Mouse (Mus musculus) intestine, postnatal 0 days (tissue): ENCODE data around the gene Tcf15. TPM values are rescaled to one million over a fixed set of nuclear protein-coding genes. Genes with fewer than 3 reads are reported as not detected.

Experiments
- ATAC-seq: fragments of 200-750 bp; cut with Nextera tagmentation; 2 replicates; pipeline ENCODE4 v1.8.0; 2017; ENCODE audit warnings: mild to moderate bottlenecking, moderate TSS enrichment, moderate library complexity
- H3K27ac ChIP-seq: fragments of 300-500 bp; sonication (generic); 2 replicates; pipeline ENCODE4 v1.5.1; 2014; ENCODE audit warnings: mild to moderate bottlenecking, low read depth, low read length, moderate library complexity
- H3K27me3 ChIP-seq: fragments of 300-500 bp; sonication (generic); replicated peaks from 2 replicates; pipeline ENCODE4 v1.6.1; 2014; ENCODE audit warnings: low read length, mixed read lengths; ENCODE audit not compliant: control insufficient read depth, insufficient read depth
- H3K36me3 ChIP-seq: fragments of 300-500 bp; sonication (generic); 2 replicates; pipeline ENCODE4 v1.6.1; 2014; ENCODE audit warnings: mild to moderate bottlenecking, moderate library complexity; ENCODE audit not compliant: control insufficient read depth, insufficient read depth
- H3K4me1 ChIP-seq: fragments of 300-500 bp; sonication (generic); replicated peaks from 2 replicates; pipeline ENCODE4 v1.6.1; 2014; ENCODE audit warnings: antibody characterized with exemption, low read length, mixed read lengths; ENCODE audit not compliant: control insufficient read depth, insufficient read depth
- H3K4me2 ChIP-seq: fragments of 300-500 bp; sonication (generic); replicated peaks from 2 replicates; pipeline ENCODE4 v1.6.1; 2014; ENCODE audit warnings: low read depth, mild to moderate bottlenecking, moderate library complexity
- H3K4me3 ChIP-seq: fragments of 300-500 bp; sonication (generic); 2 replicates; pipeline ENCODE4 v1.5.1; 2014; ENCODE audit warnings: low read depth, low read length
- H3K9ac ChIP-seq: fragments of 300-500 bp; sonication (generic); 2 replicates; pipeline ENCODE4 v1.6.1; 2014; ENCODE audit warnings: mild to moderate bottlenecking, low read depth, low read length
- H3K9me3 ChIP-seq: fragments of 300-500 bp; sonication (generic); 2 replicates; pipeline ENCODE4 v1.6.1; 2016; ENCODE audit warnings: mixed run types; ENCODE audit not compliant: control insufficient read depth
- CTCF ChIP-seq: sonication (generic); IDR thresholded peaks from 2 replicates; pipeline ENCODE4 v1.5.1; 2016; ENCODE audit warnings: low read depth, mild to moderate bottlenecking, control low read depth, antibody characterized with exemption, moderate library complexity
- WGBS: fragments of 180-500 bp; shearing (Covaris S2); extraction: QIAGEN DNeasy Blood & Tissue Kit; methylation state at CpG from one replicate; pipeline ENCODE4 v1.1.7; 2014; 5-methylcytosine and 5-hydroxymethylcytosine counted together
- polyA plus RNA-seq: library from polyadenylated mRNA; unstranded; fragments of >200 nt; fragmentation: Nextera tagmentation; extraction: Ambion mirVana; gene quantifications from 2 replicates; pipeline ENCODE4 v1.2.1, GENCODE M21; 2015

The Tcf15 gene
- 3.2 and 4.5 TPM in 2 replicates for polyA plus RNA-seq

DNA sequence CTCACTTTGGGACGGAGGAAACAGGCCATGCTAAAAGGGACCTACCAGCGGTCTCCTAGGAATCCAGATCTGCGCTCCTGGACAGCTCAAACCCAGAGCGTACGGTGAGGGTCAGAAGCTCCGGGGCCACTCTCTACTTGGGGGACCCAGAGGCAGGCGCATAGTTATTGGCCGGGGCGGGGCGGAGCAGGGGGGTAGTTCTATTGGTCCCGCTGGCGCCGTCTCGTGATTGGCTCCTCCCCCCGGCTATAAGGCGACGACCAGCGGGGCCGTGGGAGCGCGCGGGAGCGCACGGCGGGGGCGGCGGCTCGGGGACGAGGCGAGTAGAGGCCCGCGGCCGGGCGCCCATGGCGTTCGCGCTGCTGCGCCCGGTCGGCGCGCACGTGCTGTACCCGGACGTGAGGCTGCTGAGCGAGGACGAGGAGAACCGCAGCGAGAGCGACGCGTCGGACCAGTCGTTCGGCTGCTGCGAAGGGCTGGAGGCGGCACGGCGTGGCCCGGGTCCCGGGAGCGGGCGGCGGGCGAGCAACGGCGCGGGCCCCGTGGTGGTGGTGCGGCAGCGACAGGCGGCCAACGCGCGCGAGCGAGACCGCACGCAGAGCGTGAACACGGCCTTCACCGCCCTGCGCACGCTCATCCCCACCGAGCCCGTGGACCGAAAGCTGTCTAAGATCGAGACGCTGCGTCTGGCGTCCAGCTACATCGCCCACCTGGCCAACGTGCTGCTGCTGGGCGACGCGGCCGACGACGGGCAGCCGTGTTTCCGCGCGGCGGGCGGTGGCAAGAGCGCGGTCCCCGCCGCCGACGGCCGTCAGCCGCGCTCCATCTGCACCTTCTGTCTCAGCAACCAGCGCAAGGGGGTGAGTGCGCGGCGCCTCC lies at the start of gene Tcf15:
Gene Tcf15 (plus strand): TSS at position 283 of the 879 bp plus-strand sequence.
- Histone ChIP-seq H3K4me1 (no peaks in the 10 kb centered on the region), H3K9me3 (no peaks in the 10 kb centered on the region), H3K27me3 (peaks cover 45% of the 10 kb centered on the region), H3K9ac (peak within 1 kb of the TSS; percentile 31; the same call in 1 of the 2 replicates), H3K4me3 (peak within 1 kb of the TSS; percentile 46), H3K27ac (no peak within 1 kb of the TSS), H3K36me3 (no peaks in the 10 kb centered on the region), H3K4me2 (peak within 1 kb of the TSS; percentile 84)
- ATAC-seq: peak; percentile 23
- WGBS: 1% methylated on average over 111 of the region's 118 CpGs
- TF ChIP-seq CTCF: no peak

DNA sequence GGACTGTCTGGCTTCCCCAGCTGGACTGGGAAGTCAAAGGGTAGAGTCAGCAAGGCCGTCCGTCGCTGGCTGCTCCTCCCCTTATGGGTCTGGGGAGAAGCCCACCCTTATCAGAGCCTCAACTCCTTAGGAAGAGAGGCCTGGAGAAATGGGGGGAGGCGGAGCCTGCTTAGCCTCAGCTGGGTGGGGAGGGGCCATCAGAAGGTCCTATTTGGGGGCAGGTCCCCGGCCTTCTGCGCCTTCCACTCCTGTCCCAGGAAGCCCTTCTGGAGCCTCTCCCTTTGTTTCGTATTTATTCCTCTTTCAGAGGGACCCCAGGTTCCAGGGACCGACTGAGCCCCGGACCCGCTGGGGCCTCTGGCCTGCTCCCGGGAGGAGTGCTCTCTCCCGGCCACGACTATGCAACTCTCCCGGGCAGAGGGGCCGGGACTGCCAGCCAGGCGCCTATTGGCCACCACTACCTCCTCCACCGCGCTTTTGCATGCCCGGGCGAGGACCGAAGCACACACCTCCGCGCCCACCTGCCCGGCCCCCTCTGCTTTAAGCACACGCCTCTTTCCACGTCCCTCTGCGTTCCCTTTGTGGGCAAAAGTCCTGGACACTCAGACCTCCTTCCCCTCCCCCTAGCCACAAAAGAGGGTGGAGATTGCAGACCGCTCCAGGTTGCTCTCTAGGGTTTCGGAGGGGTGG lies 48.4 kb upstream of the Tcf15 start:
- no peak for ATAC-seq
- 10% methylated on average over 29 of the region's 29 CpGs for WGBS
- H3K9me3 ChIP-seq: no peaks in the 10 kb centered on the region

GRCm38 (mm10) chr2:152096922-152097321 lies 46.4 kb upstream of the Tcf15 start:
- no peaks in the 10 kb centered on the region for H3K36me3 ChIP-seq
- ATAC-seq: no peak
- no peak overlapping the region for H3K9ac ChIP-seq
- no peak overlapping the region for H3K4me3 ChIP-seq
- H3K9me3 ChIP-seq: no peaks in the 10 kb centered on the region
- no peaks in the 10 kb centered on the region for H3K4me1 ChIP-seq
- H3K27ac ChIP-seq: no peak overlapping the region
- no peak for TF ChIP-seq CTCF
- H3K4me2 ChIP-seq: no peak overlapping the region
- WGBS: 70% methylated on average over 2 of the region's 2 CpGs
- H3K27me3 ChIP-seq: peaks cover 36% of the 10 kb centered on the region

More for the DNA sequence above, 48.4 kb upstream of the Tcf15 start:
- H3K4me3 ChIP-seq: no peak overlapping the region
- H3K27me3 ChIP-seq: peaks cover 51% of the 10 kb centered on the region
- no peak overlapping the region for H3K9ac ChIP-seq
- no peaks in the 10 kb centered on the region for H3K4me1 ChIP-seq
- TF ChIP-seq CTCF: no peak
- no peak overlapping the region for H3K27ac ChIP-seq
- no peaks in the 10 kb centered on the region for H3K36me3 ChIP-seq
- H3K4me2 ChIP-seq: peak overlapping the region; percentile 32; the same call in 1 of the 2 replicates

GRCm38 (mm10) chr2:152097916-152098315 lies 45.4 kb upstream of the Tcf15 start:
- no peak overlapping the region for H3K9ac ChIP-seq
- WGBS: 67% methylated on average over 11 of the region's 11 CpGs
- no peaks in the 10 kb centered on the region for H3K36me3 ChIP-seq
- H3K4me1 ChIP-seq: no peaks in the 10 kb centered on the region
- peaks cover 30% of the 10 kb centered on the region for H3K27me3 ChIP-seq
- H3K4me3 ChIP-seq: no peak overlapping the region
- no peak for TF ChIP-seq CTCF
- H3K27ac ChIP-seq: no peak overlapping the region
- no peak overlapping the region for H3K4me2 ChIP-seq
- H3K9me3 ChIP-seq: no peaks in the 10 kb centered on the region
- no peak for ATAC-seq

GRCm38 (mm10) chr2:152099538-152099937 lies 43.8 kb upstream of the Tcf15 start:
- no peak for TF ChIP-seq CTCF
- peaks cover 15% of the 10 kb centered on the region for H3K27me3 ChIP-seq
- no peaks in the 10 kb centered on the region for H3K4me1 ChIP-seq
- no peak overlapping the region for H3K27ac ChIP-seq
- 62% methylated on average over 3 of the region's 3 CpGs for WGBS
- H3K36me3 ChIP-seq: no peaks in the 10 kb centered on the region
- no peak overlapping the region for H3K4me2 ChIP-seq
- H3K9me3 ChIP-seq: no peaks in the 10 kb centered on the region
- ATAC-seq: no peak
- no peak overlapping the region for H3K9ac ChIP-seq
- H3K4me3 ChIP-seq: no peak overlapping the region

DNA sequence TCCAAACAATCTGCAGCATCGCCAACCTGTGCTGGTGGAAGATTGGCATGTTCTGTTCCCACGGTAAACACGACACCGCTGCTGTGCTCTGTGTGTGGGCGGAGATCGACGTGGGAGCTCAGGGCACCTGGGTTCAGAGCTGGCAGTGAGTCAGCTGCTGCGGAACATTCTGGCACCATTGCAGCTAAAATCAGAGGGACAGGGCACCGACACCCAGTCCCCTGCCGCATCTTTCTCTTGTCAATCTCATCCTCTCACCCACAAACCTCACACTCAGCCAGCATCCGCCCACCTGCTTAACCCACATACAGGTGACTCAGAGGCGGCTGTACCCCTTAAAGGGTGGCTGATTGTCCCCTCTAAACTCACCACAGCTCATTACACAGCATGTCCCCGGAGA lies 41.6 kb upstream of the Tcf15 start:
- no peak for ATAC-seq
- Histone ChIP-seq H3K4me1 (peaks cover 3% of the 10 kb centered on the region; the same call in 1 of the 2 replicates), H3K9me3 (no peaks in the 10 kb centered on the region), H3K27ac (no peak overlapping the region), H3K9ac (no peak overlapping the region), H3K4me3 (no peak overlapping the region), H3K36me3 (no peaks in the 10 kb centered on the region), H3K27me3 (0 out of 2 replicates have a peak, but pooled peaks cover 3% of the 10 kb centered on the region), H3K4me2 (no peak overlapping the region)
- WGBS: 67% methylated on average over 13 of the region's 13 CpGs
- no peak for TF ChIP-seq CTCF
